In the genomic region with DNA sequence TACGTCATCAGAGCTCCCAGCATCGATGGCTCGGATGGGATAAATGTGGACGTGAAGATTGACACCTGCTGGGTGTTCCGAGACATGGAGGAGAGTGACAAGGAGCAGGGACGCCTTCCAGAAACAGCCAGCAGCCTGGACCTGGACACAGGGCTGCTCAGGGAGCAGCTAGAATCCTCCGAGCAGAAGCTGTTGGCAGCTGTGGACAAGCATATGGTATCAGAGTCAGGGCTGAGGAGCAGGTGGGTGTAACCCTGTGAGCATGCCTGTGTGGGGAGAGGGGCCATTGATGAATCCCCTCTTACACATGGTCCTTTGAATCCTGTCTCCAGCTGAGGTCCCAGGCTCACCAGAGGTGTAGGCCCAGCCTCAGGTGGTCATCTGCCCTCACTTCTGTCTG, we compare ENCODE assay signal across 22 mouse cellular contexts.
"Had no signal": no experiment of that assay in that cellular context is flagged by ENCODE, and none has a peak within 500 bp of the region (broad histone marks: within the 10 kb centered on the region; RNA-seq: fewer than 3 reads in every experiment).

No protein-coding gene starts in this region.

- H3K27ac ChIP-seq: kidney, postnatal 0 days; limb, embryonic 10.5 days; limb, embryonic 13.5 days; liver, embryonic 12.5 days; liver, embryonic 15.5 days; lung, embryonic 15.5 days; neural tube, embryonic 13.5 days; stomach, embryonic 15.5 days had no signal

- H3K9ac ChIP-seq: limb, embryonic 13.5 days; liver, embryonic 12.5 days; liver, embryonic 15.5 days; lung, embryonic 15.5 days; neural tube, embryonic 13.5 days; stomach, embryonic 15.5 days had no signal

- H3K4me1 ChIP-seq: limb, embryonic 10.5 days; limb, embryonic 13.5 days; liver, embryonic 12.5 days; liver, embryonic 15.5 days; lung, embryonic 15.5 days; megakaryocyte, embryonic 14.5 days; neural tube, embryonic 13.5 days; stomach, embryonic 15.5 days had no signal

- ATAC-seq: liver, embryonic 12.5 days had no signal

- H3K9me3 ChIP-seq: limb, embryonic 10.5 days; limb, embryonic 13.5 days; liver, embryonic 12.5 days; liver, embryonic 15.5 days; lung, embryonic 15.5 days; megakaryocyte, embryonic 14.5 days; neural tube, embryonic 13.5 days; stomach, embryonic 15.5 days had no signal

- H3K27me3 ChIP-seq: liver, embryonic 15.5 days; lung, embryonic 15.5 days; stomach, embryonic 15.5 days had no signal

- DNase-seq: kidney, adult 2 months; kidney, postnatal 25 days; layer of hippocampus, postnatal 36 days; liver; lung, adult 18-20 months; lung, postnatal 10 days; lung, postnatal 36 days; retina, postnatal 1 day; right cerebral cortex, postnatal 25 days; spleen, adult 18-20 months; thymus, postnatal 25 days had no signal

- H3K4me3 ChIP-seq: limb, embryonic 10.5 days; limb, embryonic 13.5 days; liver, embryonic 12.5 days; liver, embryonic 15.5 days; lung, embryonic 15.5 days; megakaryocyte, embryonic 14.5 days; myocyte; neural tube, embryonic 13.5 days; stomach, embryonic 15.5 days had no signal

- H3K36me3 ChIP-seq: limb, embryonic 10.5 days; limb, embryonic 13.5 days; liver, embryonic 12.5 days; liver, embryonic 15.5 days; lung, embryonic 15.5 days; neural tube, embryonic 13.5 days; stomach, embryonic 15.5 days had no signal

- H3K4me2 ChIP-seq: limb, embryonic 13.5 days; liver, embryonic 12.5 days; liver, embryonic 15.5 days; lung, embryonic 15.5 days; midbrain, embryonic 11.5 days; neural tube, embryonic 13.5 days; stomach, embryonic 15.5 days had no signal
